Mouse (Mus musculus) stomach, postnatal 0 days (tissue): ENCODE measurements around the gene Pde6d.

Experiments used
- CTCF ChIP-seq: IDR thresholded peaks from 2 replicates; pipeline ENCODE4 v1.5.1; 2016; ENCODE audit warnings: antibody characterized with exemption, low read depth, mild to moderate bottlenecking, moderate library complexity
- EP300 ChIP-seq: optimal IDR thresholded peaks from 2 replicates; pipeline ENCODE3; 2016; ENCODE audit warnings: antibody characterized with exemption

DNA sequence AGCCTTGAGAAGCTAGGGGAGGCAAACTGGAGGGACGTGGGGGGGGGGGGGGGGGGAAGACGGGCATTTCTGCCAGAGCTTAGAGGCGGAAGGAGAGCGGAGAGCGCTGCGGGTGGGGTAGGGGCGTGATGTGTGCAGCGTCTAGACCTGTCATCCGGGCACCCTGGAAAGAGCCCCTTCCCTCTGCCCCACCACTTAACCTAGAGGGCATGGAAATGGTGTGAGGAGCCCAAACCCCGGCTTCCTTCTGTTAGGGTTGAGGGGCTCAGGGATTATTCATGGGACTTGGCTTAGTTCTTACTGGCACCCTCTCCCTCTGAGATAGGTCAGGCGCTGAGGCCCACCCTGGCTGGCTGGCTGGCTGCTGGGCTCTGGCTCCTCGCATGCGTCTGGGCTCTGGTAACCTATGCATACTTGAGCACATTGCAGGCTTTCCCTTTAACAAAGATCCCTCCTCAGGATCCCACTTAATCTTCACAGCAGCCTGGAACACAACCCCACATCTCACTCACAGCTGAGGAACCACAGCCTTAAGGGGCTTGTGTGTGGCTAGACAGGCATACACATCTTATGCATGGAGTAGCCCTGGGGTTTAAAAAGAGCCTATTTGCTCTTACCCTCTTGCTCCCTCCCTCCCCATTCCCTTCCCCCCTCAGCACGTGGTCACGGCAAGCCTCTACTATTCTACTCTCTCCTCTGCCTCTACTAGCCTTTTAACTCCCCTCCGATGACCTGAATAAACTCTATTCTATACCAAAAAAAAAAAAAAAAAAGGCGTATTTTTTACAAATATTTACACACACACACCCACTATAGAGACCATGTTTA lies 80.0 kb downstream of the Pde6d start:
- TF ChIP-seq EP300, result no peak
- no peak for TF ChIP-seq CTCF
